Mouse (Mus musculus) bone marrow, adult 2 months (tissue): ENCODE data around the gene Cd109.

Experiments
- CTCF ChIP-seq: fragments of 200-500 bp; IDR thresholded peaks from 2 replicates; pipeline ENCODE4 v1.5.1; 2011; ENCODE audit warnings: low read length, control low read depth; ENCODE audit not compliant: control insufficient read depth, insufficient read depth
- POLR2A ChIP-seq: fragments of 200-500 bp; IDR thresholded peaks from 2 replicates; pipeline ENCODE4 v1.6.1; 2011; ENCODE audit warnings: low read depth, mild to moderate bottlenecking, control low read depth, low read length, borderline replicate concordance; ENCODE audit not compliant: control insufficient read depth

DNA sequence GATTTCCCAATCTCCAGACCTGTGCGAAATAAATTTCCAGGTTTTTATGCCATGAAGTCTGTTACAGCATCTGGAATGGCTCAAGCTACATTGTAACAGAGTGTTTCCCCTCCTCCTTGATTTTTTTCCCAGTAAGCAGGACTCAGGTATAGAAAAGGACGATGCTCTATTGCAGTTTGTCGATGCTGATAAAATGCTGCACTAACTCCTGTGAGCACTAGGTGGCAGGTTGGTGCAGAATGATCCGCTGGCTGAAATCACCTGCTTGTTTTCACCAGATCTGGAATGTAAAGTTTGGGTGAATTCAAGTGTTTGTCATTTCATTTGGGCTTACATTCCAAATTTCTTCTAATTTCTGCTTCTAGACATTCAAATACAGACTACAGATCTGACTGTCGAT lies 18.5 kb upstream of the Cd109 start:
- TF ChIP-seq CTCF (peak; percentile 68), POLR2A (no peak)
